Mouse (Mus musculus): ENCODE measurements at regions not wholly inside any gene's neighbourhood (a gene's known extent, or its start where the extent isn't known, plus 50 kb on each side); places are given as distances from the start of the nearest gene placed in this dataset.

DNA sequence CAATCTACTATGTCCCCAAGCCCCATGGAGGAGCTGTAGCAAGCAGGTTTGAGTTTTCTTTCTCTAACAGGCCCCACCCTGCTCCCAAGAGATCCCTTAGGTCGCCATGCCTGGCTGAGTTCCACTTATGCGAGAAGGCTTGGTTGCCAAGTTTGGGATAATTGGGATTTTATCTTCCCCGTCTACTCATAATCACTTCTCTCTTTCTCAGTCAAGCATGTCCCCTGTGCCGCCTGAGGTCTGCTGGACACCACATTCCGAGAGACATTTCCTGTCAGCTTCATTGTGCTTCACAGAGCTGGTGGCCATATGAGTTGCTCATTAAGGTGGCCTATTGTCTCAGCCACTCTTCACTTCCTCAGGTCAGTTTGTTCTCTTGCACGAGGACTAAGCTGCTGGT is 234.5 kb upstream of the Wscd1 start:
- Histone ChIP-seq H3K9ac (replicated peaks; ENCODE audit: low read depth, low read length) (no peak overlapping the region), H3K36me3 (ENCODE audit: control insufficient read depth, insufficient read depth) (no peaks in the 10 kb centered on the region), H3K9me3 (ENCODE audit: control insufficient read depth, low read length) (no peaks in the 10 kb centered on the region), H3K4me3 (replicated peaks; ENCODE audit: low read length) (no peak overlapping the region), H3K4me2 (ENCODE audit: low read length) (no peak overlapping the region), H3K27ac (ENCODE audit: low read length) (no peak overlapping the region), H3K4me1 (replicated peaks; ENCODE audit: control insufficient read depth, insufficient read depth, low read length) (peaks cover 12% of the 10 kb centered on the region), H3K27me3 (replicated peaks; ENCODE audit: control insufficient read depth, insufficient read depth, low read length) (no peaks in the 10 kb centered on the region)
- WGBS = 16% methylated on average over 6 of the region's 6 CpGs
- ATAC-seq = no peak

DNA sequence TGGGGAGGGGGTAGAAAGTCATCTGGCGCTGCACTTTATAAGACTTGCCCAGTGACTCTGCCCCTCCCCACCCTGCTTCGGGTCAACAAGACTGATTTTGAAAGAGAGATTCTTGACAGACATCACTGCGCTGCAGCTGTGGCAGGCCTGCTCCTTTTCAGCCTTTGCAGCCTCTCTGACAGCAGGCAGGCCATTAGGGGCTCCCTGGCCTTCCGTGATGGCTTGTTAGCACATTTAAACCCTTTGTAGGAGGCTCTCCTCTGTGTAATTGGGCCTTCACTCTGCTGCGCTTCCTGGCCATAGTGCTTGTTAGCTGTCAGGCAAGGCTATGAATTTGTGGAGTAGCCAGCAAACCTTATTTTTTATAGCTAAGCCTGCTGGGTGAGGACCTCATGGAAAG is 232.3 kb upstream of the Wscd1 start:
- Histone ChIP-seq H3K27me3 (replicated peaks; ENCODE audit: control insufficient read depth, insufficient read depth, low read length) (no peaks in the 10 kb centered on the region), H3K9me3 (ENCODE audit: control insufficient read depth, low read length) (no peaks in the 10 kb centered on the region), H3K4me2 (ENCODE audit: low read length) (no peak overlapping the region), H3K27ac (ENCODE audit: low read length) (no peak overlapping the region), H3K9ac (replicated peaks; ENCODE audit: low read depth, low read length) (no peak overlapping the region), H3K4me1 (replicated peaks; ENCODE audit: control insufficient read depth, insufficient read depth, low read length) (peaks cover 12% of the 10 kb centered on the region), H3K4me3 (replicated peaks; ENCODE audit: low read length) (no peak overlapping the region), H3K36me3 (ENCODE audit: control insufficient read depth, insufficient read depth) (no peaks in the 10 kb centered on the region)
- 7% methylated on average over 5 of the region's 5 CpGs for WGBS
- ATAC-seq = peak; percentile 68

DNA sequence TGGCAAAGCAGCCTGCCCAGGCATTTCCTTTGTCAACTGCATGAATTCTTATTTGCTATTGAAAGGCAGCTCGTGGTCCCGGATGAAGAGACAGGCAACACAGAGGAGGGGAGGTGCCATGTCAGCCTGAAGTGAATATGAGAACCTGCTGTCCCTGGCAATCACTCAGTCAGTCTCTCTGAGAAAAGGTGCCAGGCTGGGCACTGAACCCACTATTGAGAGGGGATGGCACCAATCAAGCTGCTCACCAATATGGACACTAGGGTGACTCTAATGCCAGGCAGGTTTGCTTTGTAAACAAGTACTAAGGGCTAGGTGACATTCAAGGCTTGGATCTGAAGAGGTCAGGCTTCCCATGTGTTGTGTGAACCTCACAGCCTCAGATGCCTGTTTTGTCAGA is 222.0 kb upstream of the Wscd1 start:
- no peaks in the 10 kb centered on the region for H3K9me3 ChIP-seq (ENCODE audit: control insufficient read depth, low read length)
- H3K4me2 ChIP-seq (ENCODE audit: low read length) = no peak overlapping the region
- no peak overlapping the region for H3K27ac ChIP-seq (ENCODE audit: low read length)
- H3K4me3 ChIP-seq (replicated peaks; ENCODE audit: low read length) = no peak overlapping the region
- no peaks in the 10 kb centered on the region for H3K36me3 ChIP-seq (ENCODE audit: control insufficient read depth, insufficient read depth)
- H3K9ac ChIP-seq (replicated peaks; ENCODE audit: low read depth, low read length) = no peak overlapping the region
- WGBS = 55% methylated on average over 2 of the region's 2 CpGs
- no peak for ATAC-seq
- H3K4me1 ChIP-seq (replicated peaks; ENCODE audit: control insufficient read depth, insufficient read depth, low read length) = no peaks in the 10 kb centered on the region
- no peaks in the 10 kb centered on the region for H3K27me3 ChIP-seq (replicated peaks; ENCODE audit: control insufficient read depth, insufficient read depth, low read length)

DNA sequence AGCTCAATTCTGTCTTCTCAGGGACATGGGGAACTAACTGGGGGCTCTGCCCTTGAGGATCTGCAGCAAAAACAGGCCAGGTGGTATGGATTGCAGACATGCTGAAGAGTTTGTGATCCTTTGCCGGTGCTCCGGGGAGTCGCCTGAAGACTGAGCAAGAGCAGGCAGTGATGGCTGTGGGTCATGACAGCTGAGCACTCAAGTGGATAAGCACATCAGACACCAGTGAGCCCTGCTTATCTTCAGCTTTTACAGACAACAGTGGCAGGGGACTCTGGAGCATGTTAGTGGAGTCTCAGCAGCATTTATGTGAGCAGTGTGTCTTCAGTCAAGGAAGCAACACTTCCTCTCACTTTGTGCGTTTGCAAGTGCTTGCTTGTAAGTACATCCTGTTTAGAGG is 221.1 kb upstream of the Wscd1 start:
- no peak for ATAC-seq
- 92% methylated on average over 4 of the region's 4 CpGs for WGBS
- H3K27ac ChIP-seq (ENCODE audit: low read length) = no peak overlapping the region
- H3K4me1 ChIP-seq (replicated peaks; ENCODE audit: control insufficient read depth, insufficient read depth, low read length) = no peaks in the 10 kb centered on the region
- H3K4me2 ChIP-seq (ENCODE audit: low read length) = no peak overlapping the region
- no peaks in the 10 kb centered on the region for H3K27me3 ChIP-seq (replicated peaks; ENCODE audit: control insufficient read depth, insufficient read depth, low read length)
- no peaks in the 10 kb centered on the region for H3K9me3 ChIP-seq (ENCODE audit: control insufficient read depth, low read length)
- H3K4me3 ChIP-seq (replicated peaks; ENCODE audit: low read length) = no peak overlapping the region
- H3K36me3 ChIP-seq (ENCODE audit: control insufficient read depth, insufficient read depth) = no peaks in the 10 kb centered on the region
- no peak overlapping the region for H3K9ac ChIP-seq (replicated peaks; ENCODE audit: low read depth, low read length)

DNA sequence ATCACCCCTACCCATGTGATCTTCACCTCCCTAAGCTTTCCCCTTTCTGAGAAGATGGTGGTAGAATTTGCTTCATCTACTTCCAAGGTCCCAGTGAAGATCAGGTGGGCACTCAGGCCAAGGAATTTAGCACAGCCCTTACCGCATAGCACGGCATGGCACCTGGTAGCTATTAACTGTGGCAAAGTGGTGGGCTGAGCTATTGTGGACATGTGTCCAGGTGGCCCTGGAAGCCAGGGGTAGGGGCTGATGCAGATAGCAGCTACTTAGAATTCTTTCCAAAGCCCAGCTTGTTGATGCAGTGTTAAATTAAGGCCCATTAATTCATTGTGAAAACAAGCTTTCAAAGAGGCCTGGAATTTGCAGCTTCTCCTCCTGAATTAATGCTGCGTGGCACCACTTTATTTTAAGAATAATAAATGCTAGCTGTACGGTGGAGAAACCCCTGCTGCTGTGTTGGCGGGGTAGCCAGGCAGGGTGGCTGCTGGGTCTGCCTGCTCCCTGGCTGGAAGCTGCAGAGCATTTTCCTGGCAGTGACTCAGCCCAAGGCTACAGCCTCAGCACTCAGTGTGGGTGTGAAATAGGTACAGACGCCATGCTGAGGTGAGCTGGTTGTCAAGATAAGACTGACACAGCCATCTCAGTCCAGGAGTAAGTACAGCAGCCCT is 208.4 kb upstream of the Wscd1 start:
- no peaks in the 10 kb centered on the region for H3K27me3 ChIP-seq (replicated peaks; ENCODE audit: control insufficient read depth, insufficient read depth, low read length)
- no peak overlapping the region for H3K9ac ChIP-seq (replicated peaks; ENCODE audit: low read depth, low read length)
- H3K4me1 ChIP-seq (replicated peaks; ENCODE audit: control insufficient read depth, insufficient read depth, low read length) = peaks cover 9% of the 10 kb centered on the region
- 29% methylated on average over 6 of the region's 6 CpGs for WGBS
- no peak overlapping the region for H3K4me2 ChIP-seq (ENCODE audit: low read length)
- H3K27ac ChIP-seq (ENCODE audit: low read length) = peak overlapping the region; percentile 28; the same call in 1 of the 2 replicates
- no peak overlapping the region for H3K4me3 ChIP-seq (replicated peaks; ENCODE audit: low read length)
- peak; percentile 59; the same call in 1 of the 2 replicates for ATAC-seq
- H3K9me3 ChIP-seq (ENCODE audit: control insufficient read depth, low read length) = no peaks in the 10 kb centered on the region
- H3K36me3 ChIP-seq (ENCODE audit: control insufficient read depth, insufficient read depth) = no peaks in the 10 kb centered on the region

DNA sequence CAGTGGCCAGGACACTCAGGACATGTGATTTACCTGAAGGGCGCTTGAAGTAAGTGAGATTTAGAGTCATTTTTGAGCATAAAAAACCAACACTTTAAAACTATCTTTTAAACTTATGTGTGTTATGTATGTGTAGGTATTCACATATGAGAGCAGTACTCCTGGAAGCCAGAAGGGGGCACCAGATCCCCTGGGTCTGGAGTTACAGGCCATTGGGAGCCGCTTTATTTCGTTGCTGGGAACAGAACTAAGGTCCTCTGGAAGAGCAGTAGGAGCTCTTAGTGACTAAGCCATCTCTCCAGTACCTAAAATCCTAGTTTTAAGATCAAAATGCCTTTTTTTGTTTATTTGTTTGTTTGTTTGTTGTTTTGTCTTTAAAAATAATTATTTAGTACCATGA is 192.3 kb upstream of the Wscd1 start:
- ATAC-seq = no peak
- Histone ChIP-seq H3K27me3 (replicated peaks; ENCODE audit: control insufficient read depth, insufficient read depth, low read length) (no peaks in the 10 kb centered on the region), H3K9me3 (ENCODE audit: control insufficient read depth, low read length) (no peaks in the 10 kb centered on the region), H3K9ac (replicated peaks; ENCODE audit: low read depth, low read length) (no peak overlapping the region), H3K36me3 (ENCODE audit: control insufficient read depth, insufficient read depth) (no peaks in the 10 kb centered on the region), H3K4me1 (replicated peaks; ENCODE audit: control insufficient read depth, insufficient read depth, low read length) (no peaks in the 10 kb centered on the region), H3K4me2 (ENCODE audit: low read length) (no peak overlapping the region), H3K4me3 (replicated peaks; ENCODE audit: low read length) (no peak overlapping the region), H3K27ac (ENCODE audit: low read length) (no peak overlapping the region)
- 94% methylated on average over 3 of the region's 3 CpGs for WGBS

DNA sequence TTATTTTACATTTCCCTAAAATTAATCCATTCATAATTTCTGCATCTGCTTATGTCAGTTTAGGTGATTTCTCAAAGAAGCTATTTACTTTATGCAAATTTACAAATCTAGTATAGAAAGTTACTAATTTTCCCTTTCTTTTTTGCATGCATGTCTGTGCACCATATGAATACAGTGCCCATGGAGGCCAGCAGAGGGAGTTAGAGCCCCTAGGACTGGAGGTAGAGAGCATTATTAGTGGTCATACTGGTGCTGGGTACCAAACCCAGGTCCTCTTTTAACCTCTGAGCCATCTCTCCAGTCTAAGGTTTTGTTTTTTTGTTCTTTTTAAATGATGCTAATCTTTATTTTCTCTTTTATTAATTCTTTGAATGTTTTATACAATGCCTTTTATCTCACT is 184.9 kb upstream of the Wscd1 start:
- Histone ChIP-seq H3K36me3 (ENCODE audit: control insufficient read depth, insufficient read depth) (no peaks in the 10 kb centered on the region), H3K27ac (ENCODE audit: low read length) (no peak overlapping the region), H3K9ac (replicated peaks; ENCODE audit: low read depth, low read length) (no peak overlapping the region)

DNA sequence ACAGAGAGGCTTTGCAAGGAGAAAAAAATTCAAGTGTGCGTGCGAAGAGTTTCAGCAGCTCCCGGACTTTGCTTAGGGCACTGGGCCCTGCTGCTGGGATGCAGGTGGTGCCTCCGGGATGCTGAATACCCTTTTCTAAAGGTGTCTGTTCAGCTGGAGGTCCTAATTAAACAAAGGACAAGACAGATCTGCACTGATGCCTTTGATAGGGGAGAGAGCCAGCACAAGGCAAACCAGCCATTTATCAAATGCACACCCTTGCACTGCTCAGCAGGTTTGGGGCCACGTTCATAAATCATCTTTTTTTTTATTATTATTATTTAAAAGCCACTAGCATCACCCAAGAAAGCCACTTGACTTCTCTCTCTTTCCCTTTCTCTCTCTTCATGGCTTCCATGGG is 172.9 kb upstream of the Wscd1 start:
- no peak for ATAC-seq
- no peak overlapping the region for H3K27ac ChIP-seq (ENCODE audit: low read length)
- 53% methylated on average over 5 of the region's 5 CpGs for WGBS

More for the DNA sequence above, 184.9 kb upstream of the Wscd1 start:
- Histone ChIP-seq H3K4me2 (ENCODE audit: low read length) (no peak overlapping the region), H3K27me3 (replicated peaks; ENCODE audit: control insufficient read depth, insufficient read depth, low read length) (no peaks in the 10 kb centered on the region), H3K4me1 (replicated peaks; ENCODE audit: control insufficient read depth, insufficient read depth, low read length) (no peaks in the 10 kb centered on the region), H3K9me3 (ENCODE audit: control insufficient read depth, low read length) (no peaks in the 10 kb centered on the region), H3K4me3 (replicated peaks; ENCODE audit: low read length) (no peak overlapping the region)
- no peak for ATAC-seq

DNA sequence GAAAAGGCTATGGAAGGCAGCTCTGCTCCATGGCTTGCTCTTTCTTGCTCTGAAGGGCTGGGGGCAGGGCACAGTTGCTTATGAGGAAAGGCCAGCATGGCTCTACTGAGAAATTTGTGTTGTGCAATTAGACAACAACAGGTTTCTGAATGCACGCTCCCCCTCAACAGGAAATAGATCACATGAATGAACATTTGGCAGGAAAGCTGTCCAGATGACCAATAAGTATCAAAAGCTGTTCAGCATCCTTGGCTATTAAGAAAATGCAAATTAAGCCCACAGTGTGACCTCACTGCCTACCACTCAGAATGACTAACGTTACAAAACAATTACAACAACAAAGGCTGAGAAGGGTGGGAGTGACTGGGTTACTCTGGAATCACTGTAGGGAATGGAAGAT is 167.9 kb upstream of the Wscd1 start:
- ATAC-seq = peak; percentile 80
- Histone ChIP-seq H3K4me1 (replicated peaks; ENCODE audit: control insufficient read depth, insufficient read depth, low read length) (peaks cover 7% of the 10 kb centered on the region), H3K9me3 (ENCODE audit: control insufficient read depth, low read length) (no peaks in the 10 kb centered on the region), H3K4me3 (replicated peaks; ENCODE audit: low read length) (no peak overlapping the region), H3K27me3 (replicated peaks; ENCODE audit: control insufficient read depth, insufficient read depth, low read length) (no peaks in the 10 kb centered on the region), H3K4me2 (ENCODE audit: low read length) (no peak overlapping the region), H3K9ac (replicated peaks; ENCODE audit: low read depth, low read length) (no peak overlapping the region), H3K36me3 (ENCODE audit: control insufficient read depth, insufficient read depth) (no peaks in the 10 kb centered on the region), H3K27ac (ENCODE audit: low read length) (no peak overlapping the region)
- WGBS = 4% methylated on average over 2 of the region's 2 CpGs

More for the DNA sequence above, 172.9 kb upstream of the Wscd1 start:
- no peak overlapping the region for H3K9ac ChIP-seq (replicated peaks; ENCODE audit: low read depth, low read length)
- no peaks in the 10 kb centered on the region for H3K9me3 ChIP-seq (ENCODE audit: control insufficient read depth, low read length)
- no peaks in the 10 kb centered on the region for H3K36me3 ChIP-seq (ENCODE audit: control insufficient read depth, insufficient read depth)
- H3K4me2 ChIP-seq (ENCODE audit: low read length) = no peak overlapping the region
- H3K4me3 ChIP-seq (replicated peaks; ENCODE audit: low read length) = no peak overlapping the region
- no peaks in the 10 kb centered on the region for H3K27me3 ChIP-seq (replicated peaks; ENCODE audit: control insufficient read depth, insufficient read depth, low read length)
- H3K4me1 ChIP-seq (replicated peaks; ENCODE audit: control insufficient read depth, insufficient read depth, low read length) = peaks cover 5% of the 10 kb centered on the region

DNA sequence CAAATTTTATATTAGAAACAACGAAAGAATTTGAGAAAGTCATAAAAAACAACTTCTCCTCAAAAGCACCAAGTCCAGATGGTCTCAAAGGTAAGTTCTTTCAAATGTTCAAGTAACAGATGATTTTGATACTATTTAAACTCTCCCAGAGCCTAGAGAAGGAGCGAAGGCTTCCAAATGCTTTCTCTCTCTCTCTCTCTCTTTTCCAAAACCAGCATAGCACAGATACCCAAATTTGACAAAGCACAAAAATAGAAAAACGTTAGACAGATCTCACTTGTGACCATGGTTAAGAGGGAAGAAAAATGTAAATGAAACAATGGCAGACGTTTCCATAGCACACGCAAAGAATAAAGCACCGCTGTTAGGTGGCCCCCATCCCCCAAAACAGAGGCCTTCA is 158.7 kb upstream of the Wscd1 start:
- Histone ChIP-seq H3K27me3 (replicated peaks; ENCODE audit: control insufficient read depth, insufficient read depth, low read length) (no peaks in the 10 kb centered on the region), H3K4me2 (ENCODE audit: low read length) (no peak overlapping the region), H3K9ac (replicated peaks; ENCODE audit: low read depth, low read length) (no peak overlapping the region), H3K4me3 (replicated peaks; ENCODE audit: low read length) (no peak overlapping the region), H3K4me1 (replicated peaks; ENCODE audit: control insufficient read depth, insufficient read depth, low read length) (no peaks in the 10 kb centered on the region), H3K27ac (ENCODE audit: low read length) (no peak overlapping the region), H3K9me3 (ENCODE audit: control insufficient read depth, low read length) (no peaks in the 10 kb centered on the region), H3K36me3 (ENCODE audit: control insufficient read depth, insufficient read depth) (no peaks in the 10 kb centered on the region)
- WGBS = 90% methylated on average over 6 of the region's 6 CpGs
- ATAC-seq = no peak

All from forebrain, embryonic 16.5 days (tissue).